Mouse (Mus musculus) forebrain, embryonic 11.5 days (tissue): Measurements from ENCODE around the gene Oprm1. TPM values are rescaled to one million over a fixed set of nuclear protein-coding genes. Genes with fewer than 3 reads are reported as not detected.

ENCODE experiments used
- ATAC-seq: fragments of 200-750 bp; cut with Nextera tagmentation; replicated peaks from 2 replicates; pipeline ENCODE4 v1.8.0; 2017; ENCODE audit warnings: moderate TSS enrichment; ENCODE audit not compliant: low FRiP score
- DNase-seq: peaks from one replicate; pipeline ENCODE4 v3.0.0-alpha.2; 2017; ENCODE audit warnings: low spot score
- H3K27ac ChIP-seq: fragments of 300-500 bp; sonication (generic); 2 replicates; pipeline ENCODE4 v1.5.1; 2014; ENCODE audit warnings: low read depth, low read length
- H3K27me3 ChIP-seq: fragments of 300-500 bp; sonication (generic); 2 replicates; pipeline ENCODE4 v1.6.1; 2014; ENCODE audit warnings: mild to moderate bottlenecking, low read length, mixed read lengths; ENCODE audit not compliant: control insufficient read depth, insufficient read depth
- H3K36me3 ChIP-seq: fragments of 300-500 bp; sonication (generic); 2 replicates; pipeline ENCODE4 v1.6.1; 2014; ENCODE audit warnings: mild to moderate bottlenecking, low read length, moderate library complexity, mixed read lengths; ENCODE audit not compliant: control insufficient read depth, insufficient read depth
- H3K4me1 ChIP-seq: fragments of 300-500 bp; sonication (generic); replicated peaks from 2 replicates; pipeline ENCODE4 v1.6.1; 2014; ENCODE audit warnings: low read length, mixed read lengths; ENCODE audit not compliant: control insufficient read depth, insufficient read depth
- H3K4me2 ChIP-seq: fragments of 300-500 bp; sonication (generic); 2 replicates; pipeline ENCODE4 v1.6.1; 2014; ENCODE audit warnings: low read depth, mild to moderate bottlenecking, low read length, moderate library complexity, mixed read lengths; ENCODE audit not compliant: severe bottlenecking
- H3K4me3 ChIP-seq: fragments of 300-500 bp; sonication (generic); 2 replicates; pipeline ENCODE4 v1.5.1; 2014; ENCODE audit warnings: low read depth, low read length
- H3K9ac ChIP-seq: fragments of 300-500 bp; sonication (generic); 2 replicates; pipeline ENCODE4 v1.6.1; 2014; ENCODE audit warnings: low read length
- H3K9me3 ChIP-seq: fragments of 300-500 bp; sonication (generic); 2 replicates; pipeline ENCODE4 v1.6.1; 2016; ENCODE audit warnings: low read length, mixed read lengths; ENCODE audit not compliant: control insufficient read depth
- WGBS: fragments of 180-500 bp; shearing (Covaris S2); extraction: QIAGEN DNeasy Blood & Tissue Kit; methylation state at CpG from one replicate; pipeline ENCODE4 v1.1.7; 2014; 5-methylcytosine and 5-hydroxymethylcytosine counted together
- polyA plus RNA-seq: library from polyadenylated mRNA; unstranded; fragments of >200 nt; fragmentation: Nextera tagmentation; extraction: Ambion mirVana; gene quantifications from 2 replicates; pipeline ENCODE4 v1.2.1, GENCODE M21; 2014

Gene Oprm1
- polyA plus RNA-seq, 1 experiment from 2014 or later: not detected

- Histone ChIP-seq H3K27me3 (no peaks in the 10 kb centered on the region), H3K36me3 (no peaks in the 10 kb centered on the region), H3K9ac (no peak overlapping the region), H3K9me3 (no peaks in the 10 kb centered on the region), H3K4me1 (no peaks in the 10 kb centered on the region), H3K4me3 (no peak overlapping the region), H3K4me2 (no peak overlapping the region), H3K27ac (no peak overlapping the region)
- DNase-seq: no peak
- no peak for ATAC-seq
- 79% methylated on average over 2 of the region's 2 CpGs for WGBS
These were observed 219.5 kb downstream of the Oprm1 start for GRCm38 (mm10) chr10:6977843-6978242.

DNA sequence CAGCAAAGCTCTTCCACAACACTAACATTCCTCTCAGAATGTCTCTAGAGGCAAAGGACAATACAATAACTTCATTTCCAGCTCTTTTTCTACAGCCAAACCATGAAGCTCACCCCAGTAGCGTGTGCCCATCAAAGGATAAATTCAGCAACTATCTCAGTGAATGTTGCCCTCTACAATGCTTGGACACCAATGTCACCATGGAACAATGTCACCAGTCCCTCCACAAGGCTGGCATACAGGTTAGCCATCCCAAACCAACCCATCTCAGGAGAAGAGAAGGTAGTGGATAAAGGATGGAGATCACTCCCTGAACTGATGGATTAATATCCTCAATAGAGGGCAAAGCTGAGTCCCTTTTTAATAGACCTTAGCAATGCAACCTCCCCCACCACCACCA is 220.4 kb downstream of the Oprm1 start:
- H3K4me1 ChIP-seq: no peaks in the 10 kb centered on the region
- H3K27ac ChIP-seq: no peak overlapping the region
- H3K9ac ChIP-seq: no peak overlapping the region
- 78% methylated on average over 1 of the region's 1 CpGs for WGBS
- H3K4me3 ChIP-seq: no peak overlapping the region
- no peak overlapping the region for H3K4me2 ChIP-seq
- no peaks in the 10 kb centered on the region for H3K9me3 ChIP-seq
- ATAC-seq (no peak), DNase-seq (no peak)
- no peaks in the 10 kb centered on the region for H3K27me3 ChIP-seq
- no peaks in the 10 kb centered on the region for H3K36me3 ChIP-seq

GRCm38 (mm10) chr10:6979216-6979615 is 220.9 kb downstream of the Oprm1 start:
- DNase-seq (no peak), ATAC-seq (0 out of 2 replicates have a peak, but pooled peaks have one; percentile 18)
- no peaks in the 10 kb centered on the region for H3K27me3 ChIP-seq
- no peaks in the 10 kb centered on the region for H3K9me3 ChIP-seq
- H3K27ac ChIP-seq: no peak overlapping the region
- peak overlapping the region; percentile 5; the same call in 1 of the 2 replicates for H3K4me2 ChIP-seq
- no peak overlapping the region for H3K4me3 ChIP-seq
- H3K36me3 ChIP-seq: no peaks in the 10 kb centered on the region
- 67% methylated on average over 7 of the region's 7 CpGs for WGBS
- H3K4me1 ChIP-seq: no peaks in the 10 kb centered on the region
- no peak overlapping the region for H3K9ac ChIP-seq

GRCm38 (mm10) chr10:6979789-6980188 is 221.5 kb downstream of the Oprm1 start:
- ATAC-seq (peak; percentile 60), DNase-seq (no peak)
- 53% methylated on average over 8 of the region's 8 CpGs for WGBS
- no peak overlapping the region for H3K27ac ChIP-seq
- H3K27me3 ChIP-seq: no peaks in the 10 kb centered on the region
- no peaks in the 10 kb centered on the region for H3K36me3 ChIP-seq
- no peak overlapping the region for H3K9ac ChIP-seq
- no peaks in the 10 kb centered on the region for H3K4me1 ChIP-seq
- no peaks in the 10 kb centered on the region for H3K9me3 ChIP-seq
- H3K4me3 ChIP-seq: 0 out of 2 replicates have a peak overlapping the region, but pooled peaks have one; percentile 1
- peak overlapping the region; percentile 30; the same call in 1 of the 2 replicates for H3K4me2 ChIP-seq

DNA sequence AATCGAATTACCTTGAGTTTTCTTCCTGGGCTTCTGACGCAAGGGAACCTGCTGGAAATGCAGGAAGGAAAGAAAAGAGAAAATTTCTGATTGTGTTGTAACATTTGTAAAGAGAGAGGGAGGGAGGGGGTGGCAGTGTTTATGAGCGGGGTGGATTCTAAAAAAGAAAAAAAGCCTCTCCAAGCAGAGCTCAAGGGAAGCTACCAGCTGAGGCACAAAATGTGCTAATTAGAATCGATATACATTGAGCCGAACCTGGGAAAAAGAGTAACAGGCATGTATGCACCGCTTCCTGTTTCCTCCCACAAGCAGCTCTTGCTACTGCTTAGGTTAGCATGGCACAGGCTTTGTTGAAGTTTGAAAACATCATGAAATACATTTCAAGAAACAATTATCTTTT is 221.9 kb downstream of the Oprm1 start:
- ATAC-seq (peak; percentile 52; the same call in 1 of the 2 replicates), DNase-seq (no peak)
- H3K4me1 ChIP-seq: no peaks in the 10 kb centered on the region
- no peaks in the 10 kb centered on the region for H3K36me3 ChIP-seq
- no peak overlapping the region for H3K27ac ChIP-seq
- peak overlapping the region; percentile 30; the same call in 1 of the 2 replicates for H3K4me2 ChIP-seq
- H3K4me3 ChIP-seq: 0 out of 2 replicates have a peak overlapping the region, but pooled peaks have one; percentile 1
- no peak overlapping the region for H3K9ac ChIP-seq
- no peaks in the 10 kb centered on the region for H3K9me3 ChIP-seq
- no peaks in the 10 kb centered on the region for H3K27me3 ChIP-seq
- 17% methylated on average over 6 of the region's 6 CpGs for WGBS

DNA sequence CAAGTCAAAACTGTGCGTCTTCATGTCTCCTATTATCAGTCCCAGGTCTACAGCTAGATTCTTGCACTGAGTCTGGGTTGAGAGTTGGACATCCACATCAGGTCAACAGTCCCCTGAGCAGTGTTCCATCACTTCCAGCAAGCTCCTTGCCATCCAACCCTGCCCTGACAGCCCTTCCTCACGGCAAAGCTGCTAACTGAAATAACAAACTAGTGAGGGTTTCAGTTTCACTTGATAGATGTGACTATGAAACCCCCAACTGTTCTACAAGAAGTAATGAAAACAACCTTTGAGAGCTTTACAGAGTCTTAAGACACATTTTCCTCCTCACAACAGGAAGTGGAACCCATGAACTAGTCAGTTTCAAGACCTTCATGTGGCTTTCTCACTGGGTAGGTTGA is 224.4 kb downstream of the Oprm1 start:
- no peak for DNase-seq
- WGBS: 82% methylated on average over 2 of the region's 2 CpGs
- H3K9ac ChIP-seq: no peak overlapping the region
- no peak overlapping the region for H3K4me2 ChIP-seq
- no peak overlapping the region for H3K27ac ChIP-seq
- H3K27me3 ChIP-seq: no peaks in the 10 kb centered on the region
- no peak overlapping the region for H3K4me3 ChIP-seq
- H3K4me1 ChIP-seq: no peaks in the 10 kb centered on the region
- ATAC-seq: no peak
- no peaks in the 10 kb centered on the region for H3K9me3 ChIP-seq
- H3K36me3 ChIP-seq: no peaks in the 10 kb centered on the region

DNA sequence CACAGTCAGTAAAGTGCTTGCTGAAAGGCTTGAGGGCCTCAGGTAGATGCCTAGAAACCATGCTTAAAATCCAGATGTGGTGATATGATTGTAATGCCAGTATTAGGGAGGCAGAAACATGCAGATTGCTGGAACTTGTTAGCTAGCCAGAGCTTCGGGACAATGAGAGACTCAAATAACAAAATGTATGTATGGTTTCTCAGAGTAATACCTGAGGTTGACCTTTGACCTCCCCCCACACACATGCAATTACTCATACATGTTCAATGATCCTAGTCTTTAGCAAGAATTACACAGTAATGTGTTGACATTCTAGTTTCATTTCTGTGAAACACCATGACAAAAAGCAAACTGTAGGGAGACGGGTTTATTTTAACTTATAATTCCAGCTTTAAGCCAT is 225.1 kb downstream of the Oprm1 start:
- Histone ChIP-seq H3K4me3 (no peak overlapping the region), H3K36me3 (no peaks in the 10 kb centered on the region), H3K4me1 (no peaks in the 10 kb centered on the region), H3K27ac (no peak overlapping the region), H3K9me3 (no peaks in the 10 kb centered on the region), H3K27me3 (no peaks in the 10 kb centered on the region), H3K9ac (no peak overlapping the region), H3K4me2 (no peak overlapping the region)
- no peak for DNase-seq
- WGBS: 94% methylated on average over 2 of the region's 2 CpGs
- no peak for ATAC-seq

GRCm38 (mm10) chr10:6986246-6986645 is 227.9 kb downstream of the Oprm1 start:
- Histone ChIP-seq H3K36me3 (no peaks in the 10 kb centered on the region), H3K27ac (no peak overlapping the region), H3K9me3 (no peaks in the 10 kb centered on the region), H3K4me3 (no peak overlapping the region), H3K4me1 (no peaks in the 10 kb centered on the region), H3K9ac (no peak overlapping the region), H3K27me3 (no peaks in the 10 kb centered on the region), H3K4me2 (no peak overlapping the region)
- 90% methylated on average over 4 of the region's 4 CpGs for WGBS
- no peak for DNase-seq
- ATAC-seq: no peak

DNA sequence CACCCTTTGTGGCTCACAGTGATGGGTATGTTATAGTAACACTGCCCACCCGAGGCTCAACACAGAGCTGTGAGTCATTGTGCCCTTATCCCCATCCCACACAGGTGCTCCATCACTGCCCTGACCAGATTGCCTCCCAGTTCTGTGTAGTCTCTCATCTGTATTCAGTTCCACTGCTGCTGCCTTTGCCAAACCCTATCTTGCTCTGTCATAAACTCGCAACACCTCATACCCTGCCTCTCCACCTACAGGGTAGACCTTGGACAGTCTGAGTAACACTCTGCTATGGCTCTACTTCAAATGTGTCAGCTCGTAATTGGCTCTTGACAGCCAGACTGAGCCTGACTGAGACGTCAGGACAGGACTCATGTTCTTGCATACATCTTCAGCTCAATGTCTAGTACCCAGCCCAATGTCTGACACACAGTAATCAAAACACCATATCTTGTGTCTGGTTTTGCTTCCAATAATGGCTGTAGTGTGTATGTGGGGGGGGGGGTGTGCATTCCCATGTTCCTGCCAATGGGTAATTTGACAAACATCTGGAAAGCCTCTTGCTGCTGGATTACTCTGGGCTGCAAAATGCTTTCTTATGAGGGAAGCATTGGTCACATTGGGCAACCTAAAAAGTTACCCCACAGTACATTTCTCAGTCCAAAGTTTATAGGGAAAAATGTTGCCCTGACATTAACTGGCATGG is 229.2 kb downstream of the Oprm1 start:
- no peaks in the 10 kb centered on the region for H3K36me3 ChIP-seq
- H3K4me1 ChIP-seq: no peaks in the 10 kb centered on the region
- no peak overlapping the region for H3K9ac ChIP-seq
- no peak overlapping the region for H3K27ac ChIP-seq
- no peak overlapping the region for H3K4me2 ChIP-seq
- no peak for DNase-seq
- no peak overlapping the region for H3K4me3 ChIP-seq
- no peaks in the 10 kb centered on the region for H3K9me3 ChIP-seq
- H3K27me3 ChIP-seq: no peaks in the 10 kb centered on the region
- no peak for ATAC-seq
- WGBS: 76% methylated on average over 4 of the region's 4 CpGs
